Mouse (Mus musculus) neural tube, embryonic 11.5 days (tissue): ENCODE data around the gene Cd40. TPM values are rescaled to one million over a fixed set of nuclear protein-coding genes. Genes with fewer than 3 reads are reported as not detected.

Source experiments
- ATAC-seq: fragments of 200-750 bp; cut with Nextera tagmentation; 2 replicates; pipeline ENCODE4 v1.8.0; 2017; ENCODE audit warnings: moderate number of reproducible peaks, mild to moderate bottlenecking, moderate TSS enrichment, moderate library complexity; ENCODE audit not compliant: insufficient read depth, low FRiP score, low TSS enrichment
- DNase-seq: peaks from one replicate; pipeline ENCODE4 v3.0.0-alpha.2; 2015; ENCODE audit warnings: low spot score
- H3K27ac ChIP-seq: fragments of 300-500 bp; sonication (generic); 2 replicates; pipeline ENCODE4 v1.5.1; 2014; ENCODE audit warnings: low read depth, mild to moderate bottlenecking, low read length
- H3K27me3 ChIP-seq: fragments of 300-500 bp; sonication (generic); 2 replicates; pipeline ENCODE4 v1.6.1; 2014; ENCODE audit warnings: mild to moderate bottlenecking, low read length, mixed read lengths; ENCODE audit not compliant: control insufficient read depth, insufficient read depth
- H3K36me3 ChIP-seq: fragments of 300-500 bp; sonication (generic); 2 replicates; pipeline ENCODE4 v1.6.1; 2014; ENCODE audit warnings: mild to moderate bottlenecking, low read length, moderate library complexity, mixed read lengths; ENCODE audit not compliant: control insufficient read depth, insufficient read depth
- H3K4me1 ChIP-seq: fragments of 300-500 bp; sonication (generic); 2 replicates; pipeline ENCODE4 v1.6.1; 2014; ENCODE audit warnings: low read length, mixed read lengths; ENCODE audit not compliant: control insufficient read depth, insufficient read depth
- H3K4me2 ChIP-seq: fragments of 300-500 bp; sonication (generic); 2 replicates; pipeline ENCODE4 v1.6.1; 2014; ENCODE audit warnings: low read depth, mild to moderate bottlenecking, moderate library complexity
- H3K4me3 ChIP-seq: fragments of 300-500 bp; sonication (generic); 2 replicates; pipeline ENCODE4 v1.5.1; 2014; ENCODE audit warnings: low read depth, low read length
- H3K9ac ChIP-seq: fragments of 300-500 bp; sonication (generic); 2 replicates; pipeline ENCODE4 v1.6.1; 2014; ENCODE audit warnings: mild to moderate bottlenecking, low read length
- H3K9me3 ChIP-seq: fragments of 300-500 bp; sonication (generic); 2 replicates; pipeline ENCODE4 v1.6.1; 2016; ENCODE audit warnings: low read length; ENCODE audit not compliant: control insufficient read depth
- WGBS: fragments of 180-500 bp; shearing (Covaris S2); extraction: QIAGEN DNeasy Blood & Tissue Kit; methylation state at CpG from one replicate; pipeline ENCODE4 v1.1.7; 2014; 5-methylcytosine and 5-hydroxymethylcytosine counted together
- polyA plus RNA-seq: library from polyadenylated mRNA; unstranded; fragments of >200 nt; fragmentation: Nextera tagmentation; extraction: Ambion mirVana; gene quantifications from 2 replicates; pipeline ENCODE4 v1.2.1, GENCODE M21; 2014

Gene Cd40
- polyA plus RNA-seq = 8.5 and 8.9 TPM in 2 replicates

GRCm38 (mm10) chr2:165054888-165055852 lies at the start of gene Cd40:
Cd40 (plus strand) TSS chr2:165055627.
- DNase-seq (peak; percentile 69), ATAC-seq (no peak; the same call in 1 of the 2 replicates)
- Histone ChIP-seq H3K4me2 (peak within 1 kb of the TSS; percentile 41), H3K27ac (no peak within 1 kb of the TSS), H3K27me3 (peaks cover 3% of the 10 kb centered on the region; the same call in 1 of the 2 replicates), H3K4me3 (peak within 1 kb of the TSS; percentile 17), H3K36me3 (no peaks in the 10 kb centered on the region), H3K9ac (peak within 1 kb of the TSS; percentile 26; the same call in 1 of the 2 replicates), H3K4me1 (no peaks in the 10 kb centered on the region; the same call in 1 of the 2 replicates), H3K9me3 (no peaks in the 10 kb centered on the region)
- 19% methylated on average over 25 of the region's 25 CpGs for WGBS

- H3K36me3 ChIP-seq = peaks cover 52% of the 10 kb centered on the region
- WGBS = 96% methylated on average over 4 of the region's 4 CpGs
- H3K27ac ChIP-seq = no peak overlapping the region
- no peak overlapping the region for H3K4me2 ChIP-seq
- no peaks in the 10 kb centered on the region for H3K4me1 ChIP-seq
- H3K4me3 ChIP-seq = no peak overlapping the region
- no peak for ATAC-seq
- H3K9ac ChIP-seq = no peak overlapping the region
- no peaks in the 10 kb centered on the region for H3K9me3 ChIP-seq
- no peak for DNase-seq
- H3K27me3 ChIP-seq = no peaks in the 10 kb centered on the region
Measured at GRCm38 (mm10) chr2:165006813-165007212, 48.6 kb upstream of the Cd40 start.

- Histone ChIP-seq H3K27ac (no peak overlapping the region), H3K4me2 (no peak overlapping the region), H3K9ac (no peak overlapping the region), H3K9me3 (no peaks in the 10 kb centered on the region), H3K36me3 (peaks cover 48% of the 10 kb centered on the region), H3K4me3 (no peak overlapping the region), H3K4me1 (no peaks in the 10 kb centered on the region), H3K27me3 (no peaks in the 10 kb centered on the region)
- ATAC-seq (no peak), DNase-seq (no peak)
- WGBS = 87% methylated on average over 1 of the region's 1 CpGs
Measured at GRCm38 (mm10) chr2:165007986-165008385, 47.4 kb upstream of the Cd40 start.

GRCm38 (mm10) chr2:165009161-165009560 lies 46.3 kb upstream of the Cd40 start:
- no peaks in the 10 kb centered on the region for H3K9me3 ChIP-seq
- WGBS = 96% methylated on average over 14 of the region's 14 CpGs
- H3K27ac ChIP-seq = no peak overlapping the region
- H3K9ac ChIP-seq = no peak overlapping the region
- H3K4me2 ChIP-seq = no peak overlapping the region
- no peak overlapping the region for H3K4me3 ChIP-seq
- peaks cover 38% of the 10 kb centered on the region for H3K36me3 ChIP-seq
- no peaks in the 10 kb centered on the region for H3K4me1 ChIP-seq
- ATAC-seq = no peak
- H3K27me3 ChIP-seq = no peaks in the 10 kb centered on the region
- DNase-seq = no peak

- Histone ChIP-seq H3K27me3 (no peaks in the 10 kb centered on the region), H3K36me3 (peaks cover 36% of the 10 kb centered on the region), H3K4me1 (no peaks in the 10 kb centered on the region), H3K9ac (no peak overlapping the region), H3K4me2 (no peak overlapping the region), H3K9me3 (no peaks in the 10 kb centered on the region), H3K27ac (no peak overlapping the region), H3K4me3 (no peak overlapping the region)
- ATAC-seq (no peak), DNase-seq (no peak)
- 94% methylated on average over 2 of the region's 2 CpGs for WGBS
Measured at GRCm38 (mm10) chr2:165009581-165009980, 45.8 kb upstream of the Cd40 start.

- H3K36me3 ChIP-seq = peaks cover 36% of the 10 kb centered on the region
- DNase-seq (no peak), ATAC-seq (no peak)
- H3K4me3 ChIP-seq = no peak overlapping the region
- no peak overlapping the region for H3K27ac ChIP-seq
- H3K9me3 ChIP-seq = no peaks in the 10 kb centered on the region
- no peak overlapping the region for H3K9ac ChIP-seq
- no peaks in the 10 kb centered on the region for H3K4me1 ChIP-seq
- H3K4me2 ChIP-seq = no peak overlapping the region
- 90% methylated on average over 10 of the region's 10 CpGs for WGBS
- no peaks in the 10 kb centered on the region for H3K27me3 ChIP-seq
Measured at GRCm38 (mm10) chr2:165010351-165010750, 45.1 kb upstream of the Cd40 start.

GRCm38 (mm10) chr2:165014935-165015334 lies 40.5 kb upstream of the Cd40 start:
- Histone ChIP-seq H3K27ac (no peak overlapping the region), H3K27me3 (no peaks in the 10 kb centered on the region), H3K4me3 (no peak overlapping the region), H3K4me2 (no peak overlapping the region), H3K9me3 (no peaks in the 10 kb centered on the region), H3K4me1 (no peaks in the 10 kb centered on the region), H3K9ac (no peak overlapping the region), H3K36me3 (peaks cover 18% of the 10 kb centered on the region)
- DNase-seq = no peak
- WGBS = 92% methylated on average over 5 of the region's 5 CpGs
- ATAC-seq = no peak

- H3K36me3 ChIP-seq = no peaks in the 10 kb centered on the region; the same call in 1 of the 2 replicates
- H3K9me3 ChIP-seq = no peaks in the 10 kb centered on the region
- H3K9ac ChIP-seq = no peak overlapping the region
- no peak overlapping the region for H3K4me2 ChIP-seq
- no peaks in the 10 kb centered on the region for H3K27me3 ChIP-seq
- no peak overlapping the region for H3K4me3 ChIP-seq
- H3K27ac ChIP-seq = no peak overlapping the region
- ATAC-seq (no peak), DNase-seq (no peak)
- no peaks in the 10 kb centered on the region for H3K4me1 ChIP-seq
- WGBS = 97% methylated on average over 3 of the region's 3 CpGs
Measured at GRCm38 (mm10) chr2:165020490-165020889, 34.9 kb upstream of the Cd40 start.

- DNase-seq (no peak), ATAC-seq (no peak)
- H3K27ac ChIP-seq = no peak overlapping the region
- 0 out of 2 replicates have a peak, but pooled peaks cover under 1% of the 10 kb centered on the region for H3K4me1 ChIP-seq
- H3K4me3 ChIP-seq = no peak overlapping the region
- H3K9me3 ChIP-seq = no peaks in the 10 kb centered on the region
- no peak overlapping the region for H3K4me2 ChIP-seq
- H3K36me3 ChIP-seq = no peaks in the 10 kb centered on the region
- 87% methylated on average over 1 of the region's 1 CpGs for whole genome bisulfite sequencing
- H3K27me3 ChIP-seq = no peaks in the 10 kb centered on the region
- H3K9ac ChIP-seq = no peak overlapping the region
Measured at GRCm38 (mm10) chr2:165027163-165027562, 28.3 kb upstream of the Cd40 start.
